Mouse (Mus musculus): ENCODE results near the gene Grpel1.

DNA sequence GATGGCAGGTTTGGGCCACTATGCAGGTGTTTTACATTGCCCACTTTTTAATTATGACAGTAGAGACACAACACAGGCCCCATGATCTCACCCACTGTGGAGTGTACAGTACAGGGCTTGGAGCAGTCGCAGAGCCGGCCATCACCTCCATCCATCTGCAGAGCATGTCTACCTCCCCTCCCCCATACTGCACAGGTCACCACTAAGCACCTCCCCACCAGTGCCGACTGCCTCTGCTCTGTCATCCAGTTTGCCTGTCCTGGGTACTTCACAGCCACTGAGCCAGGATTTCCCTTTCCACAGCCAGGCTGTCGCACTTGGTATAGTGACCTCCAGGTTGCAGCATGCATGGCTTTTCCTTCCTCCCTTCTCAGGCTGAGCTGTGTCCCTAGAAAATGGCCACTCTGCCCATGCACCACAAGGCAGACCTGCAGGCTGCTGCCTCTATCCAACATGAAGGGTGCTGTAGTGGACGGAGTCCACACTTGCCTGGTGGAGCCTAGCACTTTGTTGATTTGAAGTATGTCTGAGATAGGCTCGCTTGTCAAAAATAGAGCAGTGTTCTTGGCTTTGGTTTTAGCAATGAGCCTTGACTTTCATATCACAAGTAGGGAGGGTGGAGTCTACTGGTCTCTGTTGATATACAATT, 15.0 kb upstream of the Grpel1 start:
- TF ChIP-seq MYOG (IDR thresholded peaks at IDR 0.05; ENCODE audit: control insufficient read depth in 1 of 3, insufficient read depth in 1 of 3, insufficient read length in 2 of 3, low read depth in 2 of 3) (no peak), POLR2A (IDR thresholded peaks at IDR 0.05; ENCODE audit: insufficient read length, low read depth) (no peak), SRF (IDR thresholded peaks at IDR 0.05; ENCODE audit: control insufficient read depth, insufficient read length, low read depth) (no peak), TCF12 (IDR thresholded peaks at IDR 0.05; ENCODE audit: insufficient read depth, poor library complexity, severe bottlenecking) (no peak), USF1 (IDR thresholded peaks at IDR 0.05; ENCODE audit: low read depth) (no peak), MAX (IDR thresholded peaks at IDR 0.05; ENCODE audit: low read depth) (no peak), CEBPB (IDR thresholded peaks at IDR 0.05; ENCODE audit: insufficient read depth, poor library complexity, severe bottlenecking) (no peak), REST (IDR thresholded peaks at IDR 0.05; ENCODE audit: insufficient read depth, insufficient read length) (no peak), POLR2AphosphoS2 (IDR thresholded peaks at IDR 0.05; ENCODE audit: insufficient read length, low read depth) (no peak), MYOD1 (IDR thresholded peaks at IDR 0.05; ENCODE audit: control insufficient read depth in 1 of 3, insufficient read length in 2 of 3, low read depth in 2 of 3) (no peak), E2F4 (IDR thresholded peaks at IDR 0.05; ENCODE audit: insufficient read depth) (no peak), TCF3 (IDR thresholded peaks at IDR 0.05; ENCODE audit: insufficient read length, low read depth) (no peak)

Data from myocyte (in vitro differentiated cells).